Mouse (Mus musculus) cerebellum, postnatal 10 days (tissue): ENCODE data around the gene a.

ENCODE experiments used
- DNase-seq, 2 experiments: peaks; one replicate each; pipeline ENCODE4 v3.0.0; 2021; ENCODE audit warnings: mixed read lengths in 2 of 2

a gene

DNA sequence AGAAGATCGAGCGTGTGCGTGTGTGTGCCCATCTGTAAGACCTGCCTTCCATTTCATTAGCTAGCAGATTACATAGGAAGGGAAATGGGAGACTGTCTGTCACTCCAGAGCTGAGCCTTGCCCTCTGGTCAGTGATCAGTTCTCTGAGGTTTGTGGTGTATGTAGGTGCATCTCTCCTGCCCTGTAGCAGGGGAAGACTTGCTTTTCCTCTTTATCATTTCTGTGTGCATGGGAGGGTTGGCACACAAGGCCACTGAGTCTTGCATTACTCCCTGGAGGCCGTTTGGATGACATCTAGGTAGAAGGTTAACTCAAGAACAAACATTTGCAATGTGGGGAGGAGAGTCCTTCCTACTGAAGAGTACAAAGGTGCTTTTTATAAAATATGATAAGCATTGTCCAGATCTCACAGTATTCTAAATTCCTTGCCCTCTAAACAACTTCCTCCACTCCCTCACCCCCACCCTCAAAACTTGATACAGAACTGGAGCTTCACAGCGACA is 264.9 kb downstream of the a start:
- DNase-seq: no peak

DNA sequence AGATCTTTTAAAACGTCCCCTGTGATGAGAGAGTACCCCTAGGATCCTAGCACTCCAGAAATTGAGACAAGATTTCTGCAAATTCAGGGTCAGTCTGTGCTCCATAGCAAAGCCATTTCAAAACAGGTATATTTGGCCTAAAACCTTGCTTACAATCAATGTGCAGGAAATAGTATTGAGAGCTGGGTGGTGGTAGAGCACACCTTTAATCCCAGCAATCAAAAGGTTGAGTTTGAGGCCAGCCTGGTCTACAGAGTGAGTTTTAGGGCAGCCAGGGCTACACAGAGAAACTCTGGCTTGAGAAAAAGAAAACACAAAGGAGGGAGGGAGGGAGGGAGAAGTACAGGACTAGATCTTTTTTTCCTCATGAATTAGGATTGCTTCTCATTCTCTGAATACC is 266.2 kb downstream of the a start:
- no peak for DNase-seq

DNA sequence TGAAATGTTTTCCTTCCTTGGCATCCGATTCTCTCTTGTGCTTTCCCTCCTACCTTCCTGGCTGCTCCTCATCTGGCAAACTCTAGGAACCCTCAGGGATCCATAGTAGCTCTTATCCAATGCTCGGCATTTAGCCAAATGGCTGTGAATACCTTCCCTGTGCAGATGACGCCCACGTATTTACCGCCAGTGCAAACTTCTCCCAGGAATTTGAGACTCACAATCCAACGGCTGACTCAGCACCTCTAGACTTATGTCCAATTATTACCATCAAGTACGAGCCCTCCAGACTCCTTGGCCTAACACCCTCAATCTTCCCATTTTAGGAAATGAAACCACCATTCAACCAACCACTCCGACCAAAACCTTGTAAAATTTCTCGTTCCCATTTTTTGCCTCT is 279.8 kb downstream of the a start:
- peak; percentile 14 to 15 for DNase-seq

DNA sequence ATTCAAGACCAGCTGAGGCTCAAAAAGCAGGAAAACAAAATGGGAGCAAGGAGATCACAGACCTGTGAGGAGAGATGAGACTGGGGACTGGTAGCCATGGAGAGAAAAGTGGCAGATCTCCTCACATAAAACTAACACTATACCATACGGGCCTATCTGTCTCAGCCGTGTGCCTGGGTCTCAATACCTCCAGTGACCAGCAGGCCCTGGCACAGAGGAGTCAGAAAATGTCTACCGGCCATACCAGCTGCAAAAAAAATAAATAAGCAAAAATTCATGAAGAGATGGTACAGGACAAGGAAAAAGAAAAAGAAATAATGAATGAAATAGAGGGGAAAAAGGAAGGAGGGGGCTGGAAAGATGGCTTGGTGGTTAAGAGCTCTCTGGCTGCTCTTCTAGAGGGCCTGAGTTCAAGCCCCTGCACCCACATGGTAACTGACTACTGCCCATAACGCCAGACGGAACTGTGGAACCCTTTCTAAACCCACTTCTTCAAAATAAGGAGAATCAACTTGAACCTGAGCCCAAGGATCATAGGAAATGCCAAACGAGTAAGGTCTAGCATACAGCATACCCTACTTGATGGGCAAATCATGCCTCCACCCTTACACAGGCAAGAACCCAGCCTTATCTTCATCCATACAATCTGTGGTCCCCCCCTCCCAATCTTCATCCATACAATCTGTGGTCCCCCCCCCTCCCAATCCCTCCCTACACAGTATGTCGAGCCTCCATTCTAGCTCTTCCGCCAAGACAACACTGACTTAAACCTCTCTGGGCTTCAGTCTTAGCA is 281.3 kb downstream of the a start:
- peak in 1 of 2 experiments; percentile 12 for DNase-seq

DNA sequence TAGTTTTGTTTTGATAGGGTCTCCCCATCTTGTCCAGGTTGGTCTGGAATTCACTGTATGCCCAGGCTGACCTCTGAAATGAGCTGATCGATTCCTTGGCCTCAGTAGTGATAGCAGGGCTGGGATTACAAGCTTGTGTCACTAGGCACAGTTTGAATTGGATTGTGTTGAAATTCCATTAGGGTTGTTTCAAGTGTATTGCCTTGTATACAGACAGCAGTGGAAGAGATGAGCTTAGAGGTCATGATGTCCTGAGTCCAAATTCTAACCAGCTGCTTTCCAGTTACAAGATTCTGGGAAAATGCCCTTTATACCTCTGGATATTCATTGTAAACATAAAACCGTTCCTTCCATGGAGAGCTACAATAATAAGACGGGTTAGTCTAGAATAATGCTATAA is 282.1 kb downstream of the a start:
- DNase-seq: peak in 1 of 2 experiments; percentile 11

DNA sequence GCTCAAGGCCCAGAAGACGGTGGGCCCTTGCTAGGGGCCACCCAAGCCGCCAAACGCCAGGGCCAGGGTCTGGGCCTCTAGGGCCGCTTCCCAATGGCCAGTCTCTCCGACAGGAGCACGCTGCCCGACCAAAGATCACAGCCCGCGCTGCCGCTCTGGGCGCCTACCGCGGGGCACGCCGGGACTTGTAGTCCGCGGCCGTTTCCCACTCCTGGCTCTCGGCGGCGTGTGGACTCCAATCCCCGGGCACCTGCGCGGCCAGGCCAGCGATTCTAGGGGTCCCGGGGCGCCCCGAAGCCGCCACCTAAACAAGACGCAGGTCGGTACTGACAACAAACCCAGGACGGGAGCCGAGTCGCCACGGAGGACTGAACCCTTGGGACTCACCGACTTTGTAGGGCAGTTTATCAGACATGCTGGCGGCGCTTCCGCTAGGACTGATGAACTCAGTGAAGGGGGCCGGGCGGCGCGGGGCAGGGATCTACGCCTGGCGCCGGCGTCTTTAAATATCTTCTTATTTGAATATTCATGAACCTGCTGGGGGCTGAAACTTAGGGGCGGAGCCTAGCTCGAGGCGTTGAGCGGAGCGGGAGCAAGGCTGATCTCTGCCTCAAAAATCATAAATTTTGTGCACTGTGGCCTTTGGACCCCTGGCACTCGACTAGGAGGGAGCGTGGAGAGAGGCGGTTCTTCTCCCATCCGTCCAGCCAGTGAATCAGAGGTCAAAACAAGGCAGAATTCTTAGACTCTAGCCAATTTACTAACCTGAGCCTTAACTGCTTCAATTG is 283.0 kb downstream of the a start, which contains the start of gene Ahcy:
TSS of gene Ahcy (minus strand) at position 520 of the 788 bp plus-strand sequence.
- peak; percentile 94 to 97 for DNase-seq

DNA sequence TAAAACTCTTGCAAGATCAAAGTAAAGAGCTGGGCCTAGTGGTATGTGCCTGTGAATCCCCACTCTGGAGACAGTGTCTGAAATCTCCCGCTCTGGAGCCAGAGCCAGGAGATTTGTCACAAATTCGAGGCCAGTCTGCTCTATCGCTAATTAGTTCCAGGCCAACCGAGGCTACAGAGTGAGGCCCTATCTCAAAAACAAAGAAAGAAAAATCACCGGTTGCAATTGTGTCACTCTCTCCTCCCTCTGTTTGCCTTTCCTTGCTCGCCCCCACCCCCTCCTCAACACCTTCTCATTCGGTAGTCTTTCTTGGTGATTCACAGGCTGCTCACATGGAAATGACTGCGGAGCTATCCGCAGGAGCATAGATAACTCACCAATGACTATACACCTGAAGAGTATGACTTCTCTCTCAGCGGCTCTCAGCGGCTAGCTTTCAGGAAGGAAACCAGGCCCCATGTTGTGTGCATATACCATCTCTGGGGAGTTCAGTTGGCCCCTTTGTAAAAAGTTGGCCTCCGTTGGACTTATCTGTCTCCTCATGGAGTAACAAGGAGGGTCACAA is 283.6 kb downstream of the a start:
- peak in 1 of 2 experiments; percentile 33 for DNase-seq

DNA sequence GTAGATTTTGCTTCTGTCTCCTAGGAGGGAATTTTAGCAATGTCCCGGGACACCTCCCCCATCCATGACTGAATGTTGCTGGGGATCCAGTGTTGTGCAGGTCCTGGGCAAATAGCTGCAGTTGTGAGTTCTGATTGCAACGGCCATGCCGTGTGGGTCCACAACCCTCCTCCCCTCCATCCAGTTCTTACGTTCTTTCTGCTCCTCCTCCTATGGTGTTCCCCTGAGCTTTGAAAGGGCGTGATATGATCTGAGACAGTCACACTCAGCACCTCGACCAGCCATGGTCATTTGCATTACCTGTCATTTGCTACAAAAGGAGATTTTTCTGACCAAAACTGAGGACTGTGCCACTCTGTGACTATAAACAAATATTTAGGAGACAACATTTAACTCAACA is 284.4 kb downstream of the a start:
- DNase-seq: no peak

DNA sequence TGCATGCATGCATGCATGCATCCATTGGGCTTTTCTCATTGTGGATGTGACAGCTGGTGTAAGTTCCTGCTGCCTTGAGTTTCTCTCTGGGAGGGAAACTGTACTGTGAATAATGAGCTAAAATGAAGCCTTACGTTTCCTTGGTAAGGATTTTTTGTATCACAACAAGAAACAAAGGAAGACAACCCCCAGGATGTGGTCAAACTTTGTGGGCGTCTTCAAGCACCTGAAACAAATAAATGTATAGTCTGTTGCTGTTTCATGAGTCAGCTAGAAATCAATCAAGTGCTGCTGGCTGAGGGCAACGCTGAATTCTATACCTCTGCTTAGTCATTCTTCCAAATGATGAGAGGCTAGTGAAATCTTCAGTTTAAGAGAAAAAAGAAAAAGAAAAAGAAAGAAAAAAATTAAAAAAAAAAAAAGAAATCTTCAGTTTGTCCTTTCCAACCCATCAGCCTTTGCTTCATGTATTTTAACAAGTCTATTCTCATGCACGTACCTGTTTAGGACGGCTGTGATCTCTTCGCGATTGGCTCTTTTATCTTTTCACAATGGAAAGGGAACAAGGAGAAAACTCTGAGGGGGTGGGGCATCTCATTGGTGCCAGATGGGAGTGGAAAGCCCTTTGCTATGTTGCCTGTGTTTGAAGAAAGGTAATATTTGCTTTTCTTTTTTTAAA is 288.4 kb downstream of the a start:
- no peak for DNase-seq

DNA sequence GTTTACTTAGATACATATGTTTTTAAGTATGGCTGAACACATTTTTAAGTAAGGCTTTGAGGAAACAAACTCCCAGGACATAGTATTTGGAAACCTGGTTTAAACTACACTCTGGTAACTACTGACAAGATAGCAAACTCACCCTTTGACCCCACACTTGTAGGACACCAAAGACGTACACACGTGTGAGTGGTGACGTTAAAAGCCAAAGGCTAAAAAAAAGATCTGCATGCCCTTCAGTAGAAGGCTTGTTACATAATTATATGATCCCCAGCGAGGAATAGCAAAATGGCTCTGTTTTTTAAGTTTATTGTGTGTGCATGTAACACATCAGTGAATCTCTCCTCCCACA is 289.0 kb downstream of the a start:
- DNase-seq: no peak

DNA sequence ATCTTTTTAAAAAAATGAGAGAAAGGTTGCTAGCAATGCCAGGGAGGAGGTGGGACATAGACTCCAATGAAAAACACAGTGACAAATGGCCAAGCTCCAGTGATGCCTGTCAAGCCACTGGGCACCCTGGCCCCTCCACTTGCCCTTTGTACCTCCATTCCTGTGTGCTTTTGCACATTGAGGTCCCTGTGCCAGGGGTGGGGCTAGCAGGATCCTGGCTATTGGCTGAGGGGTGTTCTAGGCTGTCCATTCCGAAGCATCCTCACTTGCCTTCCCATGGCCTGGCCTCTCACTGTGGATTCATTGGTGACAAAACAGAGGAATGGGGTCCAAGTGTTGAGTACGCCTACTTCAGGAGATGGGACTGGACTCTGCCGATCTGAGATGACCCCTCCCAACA is 289.9 kb downstream of the a start:
- no peak for DNase-seq

DNA sequence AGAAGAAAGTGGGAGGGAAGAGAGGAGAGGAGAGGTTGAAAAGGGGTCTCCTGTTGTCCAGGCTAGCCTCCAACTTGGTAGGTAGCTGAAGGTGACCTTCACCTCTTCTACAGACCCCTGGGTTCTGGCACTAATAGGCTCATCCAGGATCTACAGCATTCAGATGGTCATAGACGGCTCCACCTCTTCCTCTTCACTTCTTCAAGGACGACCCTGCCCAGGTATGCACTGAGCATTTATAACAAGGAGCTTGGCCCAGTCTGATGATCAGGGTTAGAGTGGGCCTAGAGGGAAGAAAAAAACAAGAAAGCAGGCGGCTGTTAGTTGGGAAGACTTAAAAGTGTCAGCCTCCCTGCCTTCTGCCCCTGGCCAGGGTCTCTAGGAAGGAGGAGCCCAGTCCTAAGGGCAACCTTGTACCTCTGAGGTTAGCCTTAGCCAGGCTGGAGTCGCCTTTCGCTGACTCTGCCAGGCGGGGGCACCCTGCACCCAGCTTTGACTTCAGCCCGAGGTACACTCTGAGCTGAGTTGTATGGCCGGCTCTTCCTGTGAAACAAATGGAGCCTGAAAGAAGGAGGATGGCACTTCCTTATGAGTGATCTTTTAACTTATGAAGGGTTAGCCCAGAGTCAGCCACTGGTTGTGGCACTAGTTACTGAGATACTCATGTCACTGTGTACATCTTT is 291.1 kb downstream of the a start:
- DNase-seq: peak; percentile 85

DNA sequence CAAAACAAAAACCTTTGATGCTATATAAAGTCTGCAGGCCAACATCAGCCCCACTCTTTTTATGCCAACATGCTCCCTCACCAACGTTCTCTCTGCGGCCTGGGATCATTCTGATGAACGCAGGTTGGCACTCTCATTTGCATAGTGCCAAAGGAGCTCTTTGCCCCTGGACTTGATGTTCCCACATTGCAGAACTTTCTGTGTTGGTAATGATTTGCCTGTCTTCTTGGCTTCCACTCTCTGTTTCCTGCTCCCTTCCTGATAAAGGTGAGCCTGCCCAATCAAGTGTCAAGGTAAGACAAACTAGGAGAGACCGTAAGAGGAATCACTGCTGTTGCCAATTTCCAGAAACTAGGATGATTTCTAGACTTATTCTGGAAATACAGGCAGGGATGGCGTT is 293.3 kb downstream of the a start:
- DNase-seq: no peak

DNA sequence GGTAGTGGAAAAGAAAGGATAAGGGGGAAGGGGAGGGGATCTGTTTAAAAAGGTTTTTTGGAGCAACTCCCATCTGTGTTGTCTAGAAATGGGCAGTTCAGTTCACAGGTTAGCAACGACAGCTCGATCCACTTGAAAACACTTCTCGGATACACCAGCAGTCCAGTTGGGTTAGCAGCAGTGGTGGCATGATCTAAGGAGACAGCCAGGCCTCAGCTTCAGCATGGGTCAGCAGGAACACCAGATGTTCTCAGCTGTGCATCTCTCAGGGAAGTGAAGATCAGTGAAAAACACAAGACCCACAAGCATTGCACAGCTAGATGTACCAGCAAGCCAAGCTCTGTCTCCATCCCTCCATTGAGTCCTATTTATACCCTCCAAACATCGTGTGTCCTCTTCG is 295.1 kb downstream of the a start:
- no peak for DNase-seq

DNA sequence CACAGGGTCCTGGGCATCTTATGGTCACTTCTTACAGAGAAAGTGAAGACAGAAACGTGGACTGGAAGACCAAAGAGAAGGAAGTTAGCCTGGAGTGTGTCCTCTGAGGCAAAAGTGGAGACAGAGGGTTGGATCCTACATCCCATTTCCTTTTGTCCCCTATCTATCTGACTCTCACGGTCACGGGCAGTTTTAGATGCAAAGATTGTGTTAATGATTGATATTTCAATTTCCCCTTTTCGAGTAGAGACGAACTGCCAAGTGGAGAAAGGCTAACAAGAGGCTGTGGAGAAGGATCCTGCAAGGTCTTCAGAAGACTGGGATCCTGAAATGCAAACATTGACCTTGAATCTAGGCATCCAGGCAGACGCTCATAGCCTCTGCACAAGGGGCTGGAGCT is 297.1 kb downstream of the a start:
- DNase-seq: no peak

DNA sequence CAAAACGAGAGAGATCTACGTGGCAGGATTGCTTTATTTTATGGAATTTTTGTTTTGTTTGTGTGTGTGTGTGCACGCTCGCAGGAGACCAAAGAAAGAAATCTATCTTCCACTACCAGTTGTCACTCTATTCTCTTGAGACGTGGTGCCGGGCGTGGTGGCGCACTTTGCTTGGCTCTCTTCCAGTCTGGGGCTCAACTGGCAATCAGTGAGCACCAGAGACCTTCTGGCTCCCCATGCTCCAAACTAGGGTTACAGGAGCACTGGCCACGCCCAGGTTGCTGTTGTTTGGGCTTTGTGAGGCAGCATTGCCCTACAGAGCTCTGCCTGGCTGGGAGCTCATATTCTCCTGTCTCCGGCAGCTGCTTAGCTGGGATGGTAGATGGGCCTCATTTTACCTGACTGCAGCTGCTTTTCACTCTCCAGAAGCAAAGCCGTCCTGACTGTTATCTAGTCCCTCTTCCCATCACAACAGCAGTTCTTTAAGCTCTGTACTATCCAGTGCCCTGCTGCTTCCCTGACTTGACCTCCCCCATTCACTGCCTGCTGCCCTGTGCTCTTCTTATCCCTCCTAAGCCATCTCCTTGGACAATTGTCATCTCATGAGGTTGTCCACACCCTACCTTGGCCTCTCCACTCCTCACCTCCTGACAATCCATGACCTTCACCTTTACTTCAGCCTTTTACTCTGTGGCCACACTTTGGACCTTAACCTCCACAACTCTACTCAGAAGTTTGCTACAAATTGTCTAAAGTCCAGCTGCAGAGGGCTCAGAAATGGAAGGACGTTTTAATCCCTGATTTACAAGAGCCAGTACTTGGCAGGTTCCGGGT is 299.9 kb downstream of the a start:
- peak; percentile 17 to 40 for DNase-seq

DNA sequence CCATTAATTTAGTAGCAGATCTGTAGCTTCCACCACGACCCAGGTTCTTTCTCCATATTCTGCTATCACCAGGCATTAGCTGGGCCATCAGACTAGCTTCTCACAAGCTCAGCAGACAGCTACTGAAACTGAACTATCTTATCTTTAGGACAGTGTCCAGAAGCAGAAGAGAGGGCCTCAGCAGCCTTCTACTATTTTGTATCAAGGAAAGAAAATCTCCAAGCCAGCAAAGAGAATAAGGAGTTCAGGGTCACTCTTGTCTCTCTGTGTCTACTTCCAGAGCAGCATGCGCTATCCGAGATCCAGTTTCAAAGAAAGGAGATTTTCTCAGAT is 300.5 kb downstream of the a start:
- DNase-seq: no peak

DNA sequence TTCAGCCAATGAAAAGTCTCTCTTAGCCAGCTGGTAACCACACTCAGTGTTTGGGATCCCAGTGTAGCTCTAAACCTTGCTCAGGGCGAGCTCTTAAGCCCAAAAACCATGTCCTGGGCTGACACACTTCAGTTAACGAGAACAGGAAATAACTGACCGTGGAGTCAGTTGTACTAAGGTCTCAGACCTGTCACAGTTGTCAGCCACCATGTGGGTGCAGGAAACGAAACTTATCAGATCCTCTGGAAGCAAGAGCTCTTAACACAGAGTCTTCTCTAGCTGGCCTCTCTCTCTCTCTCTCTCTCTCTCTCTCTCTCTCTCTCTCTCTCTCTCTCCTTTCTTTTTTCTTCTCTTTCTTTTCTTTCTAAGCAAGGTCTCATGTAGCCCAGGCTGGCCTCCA is 302.2 kb downstream of the a start:
- no peak for DNase-seq

DNA sequence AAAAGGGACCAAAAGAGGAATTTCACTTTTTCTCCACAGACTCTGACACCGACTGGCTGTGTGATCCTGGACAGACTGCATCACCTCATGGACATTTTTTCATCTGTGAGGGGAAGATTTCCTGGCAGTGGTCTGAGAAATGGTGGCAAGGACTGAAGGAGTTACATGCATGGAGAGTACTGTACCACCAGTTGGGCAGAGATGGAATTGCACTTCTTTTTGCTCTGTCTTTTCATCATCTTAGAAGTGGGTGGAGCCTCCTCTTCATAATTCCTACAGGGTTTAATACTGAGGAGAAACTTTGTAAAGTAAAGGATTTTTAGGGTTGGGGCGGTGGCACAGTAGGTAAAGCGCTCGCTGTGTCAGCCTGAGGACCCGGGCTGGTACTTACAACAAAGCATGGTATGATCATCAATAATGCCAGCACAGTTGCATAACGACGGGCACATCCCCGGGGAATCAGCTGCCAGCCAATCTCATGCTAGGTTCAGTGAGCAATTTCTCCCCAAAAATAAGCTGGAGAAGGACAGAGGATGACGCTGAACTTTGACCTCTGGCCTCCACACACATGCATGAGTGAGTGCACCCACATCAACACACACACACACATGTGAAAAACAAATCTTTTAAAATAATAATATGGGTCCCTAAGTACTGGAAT is 307.6 kb downstream of the a start:
- DNase-seq: peak; percentile 26 to 37

DNA sequence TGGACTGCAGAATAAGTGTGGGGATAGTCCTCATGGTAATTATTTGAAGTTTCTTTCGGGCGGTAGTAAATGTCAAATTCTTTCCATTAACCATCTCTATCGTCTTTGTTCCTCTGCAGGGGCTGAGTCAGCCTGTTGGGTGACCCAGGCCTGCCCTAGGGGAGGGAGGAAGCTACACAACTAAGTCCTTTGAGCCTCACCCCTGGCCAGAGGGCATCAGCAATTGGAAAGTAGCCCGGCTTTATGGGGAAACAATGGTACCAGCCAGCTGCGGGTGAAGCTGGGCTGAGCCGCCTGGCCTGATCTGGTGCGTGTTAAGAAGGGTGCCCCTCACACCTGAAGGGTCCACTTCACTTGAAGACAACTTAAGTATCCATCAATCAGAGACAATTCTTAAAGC is 308.2 kb downstream of the a start:
- peak in 1 of 2 experiments; percentile 12 for DNase-seq
